Mouse (Mus musculus): ENCODE measurements at regions not wholly inside any gene's neighbourhood (a gene's known extent, or its start where the extent isn't known, plus 50 kb on each side); places are given as distances from the start of the nearest gene placed in this dataset.
A peak's percentile ranks its signal among the peaks of the same experiment; 100 is the strongest.

- no peak for DNase-seq
These were observed 99.7 kb upstream of the Arid5b start for GRCm38 (mm10) chr10:68378212-68378611.

GRCm38 (mm10) chr10:68377479-68377878 lies 98.9 kb upstream of the Arid5b start:
- no peak for DNase-seq

GRCm38 (mm10) chr10:68373875-68374274 lies 95.3 kb upstream of the Arid5b start:
- no peak for DNase-seq

- no peak for DNase-seq
These were observed 93.2 kb upstream of the Arid5b start for GRCm38 (mm10) chr10:68371785-68372184.

- no peak for DNase-seq
These were observed 92.4 kb upstream of the Arid5b start for GRCm38 (mm10) chr10:68370986-68371385.

GRCm38 (mm10) chr10:68366796-68367195 lies 88.3 kb upstream of the Arid5b start:
- DNase-seq: no peak

GRCm38 (mm10) chr10:68360765-68361483 lies 82.4 kb upstream of the Arid5b start:
- DNase-seq: no peak

GRCm38 (mm10) chr10:68359135-68359534 lies 80.6 kb upstream of the Arid5b start:
- DNase-seq: no peak

- DNase-seq: peak; percentile 59
These were observed 78.4 kb upstream of the Arid5b start for GRCm38 (mm10) chr10:68356973-68357372.

- DNase-seq: no peak
These were observed 78.0 kb upstream of the Arid5b start for GRCm38 (mm10) chr10:68356521-68356920.

GRCm38 (mm10) chr10:68356093-68356485 lies 77.5 kb upstream of the Arid5b start:
- DNase-seq: no peak

- no peak for DNase-seq
These were observed 77.0 kb upstream of the Arid5b start for GRCm38 (mm10) chr10:68355471-68356092.

- DNase-seq: peak; percentile 75
These were observed 76.0 kb upstream of the Arid5b start for GRCm38 (mm10) chr10:68354335-68355231.

- peak; percentile 44 for DNase-seq
These were observed 75.2 kb upstream of the Arid5b start for GRCm38 (mm10) chr10:68353692-68354232.

GRCm38 (mm10) chr10:68351841-68352555 lies 73.5 kb upstream of the Arid5b start:
- DNase-seq: peak; percentile 54

GRCm38 (mm10) chr10:68351441-68351840 lies 72.9 kb upstream of the Arid5b start:
- no peak for DNase-seq

GRCm38 (mm10) chr10:68350798-68351197 lies 72.3 kb upstream of the Arid5b start:
- no peak for DNase-seq

GRCm38 (mm10) chr10:68347806-68348205 lies 69.3 kb upstream of the Arid5b start:
- no peak for DNase-seq

GRCm38 (mm10) chr10:68344991-68345720 lies 66.6 kb upstream of the Arid5b start:
- DNase-seq: peak; percentile 80

- no peak for DNase-seq
These were observed 65.7 kb upstream of the Arid5b start for GRCm38 (mm10) chr10:68344211-68344610.

GRCm38 (mm10) chr10:68334054-68334453 lies 55.5 kb upstream of the Arid5b start:
- DNase-seq: no peak
